Mouse (Mus musculus) urinary bladder, adult 18-20 months (tissue): Measurements from ENCODE around the gene Elmo1.

Experiments used
- DNase-seq, 2 experiments: peaks; one replicate each; pipeline ENCODE4 v3.0.0; 2022; ENCODE audit warnings: low spot score in 2 of 2, mixed read lengths in 2 of 2

The Elmo1 gene

DNA sequence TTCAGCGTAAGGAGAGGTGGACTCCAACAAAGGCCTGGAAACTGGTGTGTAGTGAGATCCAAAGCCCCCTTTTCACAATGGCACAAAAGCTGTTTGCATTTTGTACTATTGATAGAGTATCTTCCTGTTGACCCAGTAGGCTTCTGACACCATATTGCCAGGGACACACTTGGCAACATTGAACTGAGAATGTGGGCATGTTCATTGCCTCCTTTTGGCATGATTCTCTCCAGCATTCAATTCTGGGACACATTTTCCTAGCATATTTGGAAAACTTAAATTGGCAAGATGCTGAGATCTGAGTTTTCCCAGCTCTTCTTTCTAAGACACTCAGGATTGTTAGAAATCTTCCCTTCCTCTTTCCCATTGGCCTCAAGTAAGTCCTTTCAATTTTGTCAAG, 377.0 kb downstream of the Elmo1 start:
- no peak for DNase-seq

DNA sequence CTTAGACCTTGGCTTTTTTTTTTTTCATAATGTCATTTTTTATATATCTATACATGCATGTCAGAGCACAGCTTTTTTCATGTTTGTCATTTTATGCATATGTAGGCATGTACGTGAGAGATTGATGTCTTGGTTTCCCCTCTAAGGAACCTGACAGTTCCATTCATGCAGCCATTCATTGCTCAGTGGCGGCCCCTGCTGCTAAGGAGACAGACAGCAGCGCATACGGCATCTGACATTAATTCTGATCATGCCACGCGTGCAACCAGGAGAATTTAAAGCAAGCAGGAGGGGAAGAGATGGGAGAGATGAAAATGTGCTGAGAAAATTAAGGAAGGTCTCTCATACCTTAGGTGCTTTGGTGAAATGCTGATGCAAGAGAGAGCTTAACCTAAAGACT, 381.3 kb downstream of the Elmo1 start:
- DNase-seq = peak; percentile 22 to 56

DNA sequence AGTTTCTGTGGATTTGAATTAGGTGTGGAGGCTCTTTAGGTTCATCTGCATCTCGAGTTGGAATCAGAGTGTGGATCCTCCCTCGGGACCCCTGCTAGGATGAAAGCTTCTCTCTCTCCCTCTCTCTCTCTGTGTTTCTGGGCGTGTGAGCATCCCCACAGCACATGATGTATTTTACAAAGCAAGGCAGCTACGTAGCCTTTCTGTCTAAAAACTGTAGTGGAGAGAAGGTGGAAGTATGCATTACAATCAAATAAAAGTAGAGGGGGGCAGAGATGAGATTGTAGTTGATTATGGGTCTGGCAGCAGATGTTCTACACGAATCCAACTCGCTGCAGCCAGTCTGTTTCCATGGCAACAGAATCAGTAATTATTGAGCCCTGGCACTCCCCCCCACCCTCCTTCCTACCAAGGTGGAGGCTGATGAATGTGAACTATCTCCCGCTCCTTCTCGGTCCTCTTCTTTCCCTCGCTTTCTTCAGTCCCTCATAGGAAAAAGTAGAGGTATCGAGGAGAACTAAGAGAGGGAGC, 382.0 kb downstream of the Elmo1 start:
- DNase-seq = no peak

GRCm38 (mm10) chr13:20472891-20473539, 382.6 kb downstream of the Elmo1 start:
- no peak for DNase-seq

GRCm38 (mm10) chr13:20473641-20474078, 383.3 kb downstream of the Elmo1 start:
- no peak for DNase-seq

GRCm38 (mm10) chr13:20474600-20474999, 384.2 kb downstream of the Elmo1 start:
- no peak for DNase-seq

DNA sequence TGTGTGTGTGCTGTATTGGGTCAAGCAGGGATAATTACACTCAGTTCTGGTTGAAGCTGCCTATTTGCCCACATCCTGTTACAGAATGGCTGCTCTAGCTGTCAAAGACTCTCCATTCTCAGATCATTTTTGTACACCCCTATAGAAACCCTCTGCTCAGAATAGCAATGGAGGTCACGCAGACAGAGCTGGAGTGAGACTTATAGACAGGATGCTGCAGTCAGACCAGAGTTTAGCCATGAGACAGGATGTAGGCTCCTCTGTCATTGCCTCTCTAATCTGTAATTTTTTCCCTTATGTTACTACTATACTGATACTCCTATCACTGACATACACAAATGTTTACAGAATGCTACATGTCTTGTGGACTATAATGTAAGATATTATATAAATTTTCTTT, 391.4 kb downstream of the Elmo1 start:
- DNase-seq = no peak

GRCm38 (mm10) chr13:20489110-20489509, 398.7 kb downstream of the Elmo1 start:
- DNase-seq = no peak

DNA sequence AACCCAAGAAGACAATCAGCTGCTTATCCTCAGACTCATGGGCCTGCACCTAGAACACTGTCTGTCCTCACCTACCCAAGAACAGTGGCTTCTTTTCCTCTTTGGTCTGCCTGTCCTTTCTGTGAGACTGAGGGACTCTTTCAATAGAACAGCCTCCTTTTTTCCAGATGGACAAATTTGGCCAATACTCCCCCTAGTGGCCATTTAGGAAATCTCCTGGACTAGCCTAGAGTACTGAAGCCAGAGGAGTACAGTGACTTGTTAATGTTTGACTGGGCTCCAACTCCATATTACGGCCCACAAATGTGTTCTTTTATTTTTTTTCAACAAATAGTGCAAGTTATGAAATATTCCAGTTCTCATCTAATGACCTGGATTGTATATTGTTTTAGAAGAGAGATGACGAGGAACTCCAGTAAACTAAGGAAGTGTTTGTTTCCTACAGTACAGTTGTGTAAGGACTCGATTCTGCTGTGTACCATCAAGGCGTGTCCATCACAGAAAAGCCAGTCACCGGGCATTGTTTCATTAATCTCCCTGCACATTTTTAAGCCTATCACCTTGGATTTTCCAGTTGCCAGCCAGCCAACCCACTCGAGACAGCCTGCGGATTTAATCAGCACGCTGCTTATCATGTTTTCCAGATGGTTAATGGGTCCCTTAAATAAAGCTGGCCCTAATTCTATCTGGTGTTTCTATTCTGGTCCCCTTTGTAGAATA, 399.5 kb downstream of the Elmo1 start:
- no peak for DNase-seq

- DNase-seq = no peak
Observed at GRCm38 (mm10) chr13:20490860-20491594, 400.6 kb downstream of the Elmo1 start.

GRCm38 (mm10) chr13:20491666-20492065, 401.3 kb downstream of the Elmo1 start:
- no peak for DNase-seq

- no peak for DNase-seq
Observed at GRCm38 (mm10) chr13:20494047-20494739, 403.8 kb downstream of the Elmo1 start.

- no peak for DNase-seq
Observed at GRCm38 (mm10) chr13:20501923-20502322, 411.5 kb downstream of the Elmo1 start.

- no peak for DNase-seq
Observed at GRCm38 (mm10) chr13:20503371-20503770, 413.0 kb downstream of the Elmo1 start.

GRCm38 (mm10) chr13:20507381-20508129, 417.2 kb downstream of the Elmo1 start:
- no peak for DNase-seq

- no peak for DNase-seq
Observed at GRCm38 (mm10) chr13:20511026-20511425, 420.6 kb downstream of the Elmo1 start.

GRCm38 (mm10) chr13:20512317-20513240, 422.2 kb downstream of the Elmo1 start:
- no peak for DNase-seq

DNA sequence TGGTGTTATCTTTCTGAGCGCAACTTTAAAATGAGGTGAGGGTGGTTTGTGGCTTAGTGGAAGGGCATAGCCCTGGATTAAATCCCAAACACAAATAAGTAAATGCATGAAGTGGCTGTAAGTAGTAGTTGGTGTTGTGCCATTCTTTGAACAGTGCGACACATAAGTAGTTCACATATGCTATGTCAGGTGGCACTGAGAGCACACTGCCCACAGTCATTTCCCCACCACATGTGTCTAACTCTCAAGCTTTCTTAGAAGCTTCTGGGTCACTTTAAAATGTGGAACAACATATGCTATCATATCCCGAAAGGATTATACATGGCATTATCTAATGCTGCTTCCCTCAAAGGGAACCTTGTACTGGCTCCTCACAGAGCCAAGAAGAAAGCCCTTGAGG, 424.3 kb downstream of the Elmo1 start:
- no peak for DNase-seq

DNA sequence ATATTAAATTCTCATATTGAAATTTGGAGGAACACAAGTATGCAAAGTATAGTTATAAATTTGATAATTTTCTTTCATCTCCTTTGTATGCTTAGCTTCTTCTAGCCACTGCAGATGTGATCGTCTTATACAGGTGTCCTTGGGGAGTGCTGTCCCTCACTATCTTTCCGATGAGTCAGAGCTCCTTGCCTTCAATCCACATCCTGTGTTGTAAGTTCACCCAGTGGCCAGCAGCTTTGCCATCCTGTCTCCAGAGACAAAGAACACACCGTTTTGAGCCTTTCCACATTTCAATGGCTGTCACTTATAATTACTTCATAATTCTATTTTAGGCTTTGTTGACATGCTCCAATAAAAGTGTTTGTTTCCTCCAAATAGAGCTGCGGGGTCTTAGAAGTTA, 425.7 kb downstream of the Elmo1 start:
- no peak for DNase-seq

- DNase-seq = no peak
Observed at GRCm38 (mm10) chr13:20517702-20518101, 427.3 kb downstream of the Elmo1 start.
